Mouse (Mus musculus): Measurements from ENCODE around the gene Gm8660. TPM values are rescaled to one million over a fixed set of nuclear protein-coding genes. Genes with fewer than 3 reads are reported as not detected.
"Not testable (repeated sequence)": the region's sequence is repeated elsewhere in the genome, so short reads cannot be mapped to it uniquely, and the experiment has no call there.

Gene Gm8660
- not detected in 2 replicates for polyA plus RNA-seq (2015; fragmentation: Nextera tagmentation; extraction: Ambion mirVana)

DNA sequence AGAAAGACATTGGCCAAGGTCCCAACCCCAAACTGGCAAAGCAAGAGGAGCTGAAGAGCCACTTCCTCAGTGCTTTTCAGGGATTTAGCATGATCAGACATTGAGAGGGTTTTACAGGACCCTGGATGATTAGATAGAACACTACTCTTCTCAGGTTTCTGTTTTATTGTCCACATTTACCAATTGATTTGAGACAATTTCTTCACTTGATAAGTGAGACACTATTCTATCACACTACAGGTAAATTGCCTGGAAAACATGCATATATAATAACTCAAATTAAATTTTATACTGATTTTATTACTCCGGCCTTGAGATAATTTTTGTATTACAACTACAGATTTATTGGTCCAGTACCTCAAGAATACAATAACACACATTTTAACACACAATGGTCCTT lies at the start of gene Gm8660:
Gene Gm8660, minus strand, starts transcription at position 101 of the 400 bp plus-strand sequence.
- ATAC-seq (ENCODE audit: insufficient read depth), result not testable (repeated sequence)

GRCm38 (mm10) chr7:22413283-22413682 lies 42.4 kb upstream of the Gm8660 start, which contains the start of gene Vmn1r148:
Vmn1r148 (plus strand) TSS chr7:22413583.
- H3K9ac ChIP-seq; H3K4me2 ChIP-seq; H3K36me3 ChIP-seq (replicated peaks); H3K27ac ChIP-seq (replicated peaks); H3K4me1 ChIP-seq (replicated peaks); H3K9me3 ChIP-seq (replicated peaks); ATAC-seq (ENCODE audit: insufficient read depth); H3K4me3 ChIP-seq (replicated peaks); H3K27me3 ChIP-seq: not testable (repeated sequence)
- WGBS (ENCODE audit: insufficient replicate concordance), result no CpG with 5 or more reads among the region's 3 CpGs

More for the DNA sequence above, at the start of gene Gm8660:
- WGBS (ENCODE audit: insufficient replicate concordance), result no CpG with 5 or more reads among the region's 1 CpGs
- not testable (repeated sequence) for H3K4me3 ChIP-seq (replicated peaks); H3K9me3 ChIP-seq (replicated peaks); H3K9ac ChIP-seq; H3K36me3 ChIP-seq (replicated peaks); H3K4me2 ChIP-seq; H3K4me1 ChIP-seq (replicated peaks); H3K27me3 ChIP-seq; H3K27ac ChIP-seq (replicated peaks)

- H3K9ac ChIP-seq; H3K36me3 ChIP-seq (replicated peaks); H3K4me1 ChIP-seq (replicated peaks); H3K9me3 ChIP-seq (replicated peaks); H3K27me3 ChIP-seq; ATAC-seq (ENCODE audit: insufficient read depth); H3K4me2 ChIP-seq; H3K27ac ChIP-seq (replicated peaks); H3K4me3 ChIP-seq (replicated peaks): not testable (repeated sequence)
- no CpG with 5 or more reads among the region's 2 CpGs for WGBS (ENCODE audit: insufficient replicate concordance)
These were observed 41.2 kb downstream of the Gm8660 start, which contains the start of gene Gm4187 for GRCm38 (mm10) chr7:22329617-22330016. Gm4187 (minus strand) TSS chr7:22329717.

Other genes starting within 250 kb of the Gm8660 start
- not detected in 2 replicates for gene Gm10666, start 236.3 kb downstream of the Gm8660 start, polyA plus RNA-seq (2015; fragmentation: Nextera tagmentation; extraction: Ambion mirVana)
- gene Vmn1r142, start 207.0 kb downstream of the Gm8660 start, polyA plus RNA-seq (2015; fragmentation: Nextera tagmentation; extraction: Ambion mirVana), result not detected in 2 replicates
- not detected in 2 replicates for gene Vmn1r143, start 181.7 kb downstream of the Gm8660 start, polyA plus RNA-seq (2015; fragmentation: Nextera tagmentation; extraction: Ambion mirVana)
- not detected in 2 replicates for gene Gm8653, start 169.8 kb downstream of the Gm8660 start, polyA plus RNA-seq (2015; fragmentation: Nextera tagmentation; extraction: Ambion mirVana)
- gene Gm8453, start 141.6 kb downstream of the Gm8660 start, polyA plus RNA-seq (2015; fragmentation: Nextera tagmentation; extraction: Ambion mirVana), result not detected in 2 replicates
- gene Gm4187, start 41.3 kb downstream of the Gm8660 start, polyA plus RNA-seq (2015; fragmentation: Nextera tagmentation; extraction: Ambion mirVana), result not detected in 2 replicates
- gene Vmn1r148, start 42.5 kb upstream of the Gm8660 start, polyA plus RNA-seq (2015; fragmentation: Nextera tagmentation; extraction: Ambion mirVana), result not detected in 2 replicates
- not detected in 2 replicates for gene Vmn1r149, start 67.2 kb upstream of the Gm8660 start, polyA plus RNA-seq (2015; fragmentation: Nextera tagmentation; extraction: Ambion mirVana)
- gene Gm10665, start 93.0 kb upstream of the Gm8660 start, polyA plus RNA-seq (2015; fragmentation: Nextera tagmentation; extraction: Ambion mirVana), result not detected in 2 replicates
- not detected in 2 replicates for gene Vmn1r151, start 128.6 kb upstream of the Gm8660 start, polyA plus RNA-seq (2015; fragmentation: Nextera tagmentation; extraction: Ambion mirVana)
- not detected in 2 replicates for gene Vmn1r152, start 151.9 kb upstream of the Gm8660 start, polyA plus RNA-seq (2015; fragmentation: Nextera tagmentation; extraction: Ambion mirVana)
- gene Gm8677, start 163.8 kb upstream of the Gm8660 start, polyA plus RNA-seq (2015; fragmentation: Nextera tagmentation; extraction: Ambion mirVana), result not detected in 2 replicates
- not detected in 2 replicates for gene Gm4201, start 194.3 kb upstream of the Gm8660 start, polyA plus RNA-seq (2015; fragmentation: Nextera tagmentation; extraction: Ambion mirVana)
- not detected in 2 replicates for gene Gm4565, start 217.1 kb upstream of the Gm8660 start, polyA plus RNA-seq (2015; fragmentation: Nextera tagmentation; extraction: Ambion mirVana)